Mouse (Mus musculus) adrenal gland (tissue): ENCODE results near the gene Snx9.

Source experiments
- intact Hi-C: fragments of 180-260 bp; cut with DNase I; formaldehyde crosslinking; loops from one replicate; pipeline ENCODE4 v1.15.1; 2025

The Snx9 gene

GRCm38 (mm10) chr17:5870696-5871095 is 29.6 kb downstream of the Snx9 start:
- intact Hi-C loops = no loop called here

GRCm38 (mm10) chr17:5872506-5872905 is 31.4 kb downstream of the Snx9 start:
- intact Hi-C loops = no loop called here

- intact Hi-C loops = no loop called here
Measured at GRCm38 (mm10) chr17:5874565-5874964, 33.4 kb downstream of the Snx9 start.

GRCm38 (mm10) chr17:5877611-5878157 is 36.6 kb downstream of the Snx9 start:
- intact Hi-C loops = no loop called here

- intact Hi-C loops = no loop called here
Measured at GRCm38 (mm10) chr17:5878878-5879277, 37.7 kb downstream of the Snx9 start.

GRCm38 (mm10) chr17:5885474-5885873 is 44.3 kb downstream of the Snx9 start:
- intact Hi-C loops = loop anchor here (5.0 kb wide), 1 partner anchor 38 kb away; no protein-coding TSS in a partner anchor

- intact Hi-C loops = loop anchor here (5.0 kb wide), 1 partner anchor 39 kb away; no protein-coding TSS in a partner anchor
Measured at GRCm38 (mm10) chr17:5886181-5886810, 45.2 kb downstream of the Snx9 start.

GRCm38 (mm10) chr17:5886943-5887800 is 46.0 kb downstream of the Snx9 start:
- intact Hi-C loops = loop anchor here (5.0 kb wide), 1 partner anchor 40 kb away; no protein-coding TSS in a partner anchor

- intact Hi-C loops = no loop called here
Measured at GRCm38 (mm10) chr17:5890429-5890828, 49.3 kb downstream of the Snx9 start.

GRCm38 (mm10) chr17:5891933-5892683 is 51.0 kb downstream of the Snx9 start:
- intact Hi-C loops = no loop called here

GRCm38 (mm10) chr17:5893092-5893491 is 52.0 kb downstream of the Snx9 start:
- intact Hi-C loops = no loop called here

GRCm38 (mm10) chr17:5893574-5894148 is 52.5 kb downstream of the Snx9 start:
- intact Hi-C loops = no loop called here

GRCm38 (mm10) chr17:5896066-5896465 is 54.9 kb downstream of the Snx9 start:
- intact Hi-C loops = no loop called here

- intact Hi-C loops = no loop called here
Measured at GRCm38 (mm10) chr17:5896607-5897006, 55.5 kb downstream of the Snx9 start.

GRCm38 (mm10) chr17:5897326-5898200 is 56.4 kb downstream of the Snx9 start:
- intact Hi-C loops = no loop called here

- intact Hi-C loops = no loop called here
Measured at GRCm38 (mm10) chr17:5899251-5899650, 58.1 kb downstream of the Snx9 start.

- intact Hi-C loops = loop anchor here (10.0 kb wide), 1 partner anchor 467 kb away; no protein-coding TSS in a partner anchor
Measured at GRCm38 (mm10) chr17:5901381-5901780, 60.3 kb downstream of the Snx9 start.

GRCm38 (mm10) chr17:5903630-5904301 is 62.6 kb downstream of the Snx9 start:
- intact Hi-C loops = loop anchor here (10.0 kb wide), 1 partner anchor 469 kb away; no protein-coding TSS in a partner anchor

- intact Hi-C loops = loop anchor here (10.0 kb wide), 1 partner anchor 475 kb away; no protein-coding TSS in a partner anchor
Measured at GRCm38 (mm10) chr17:5909681-5910080, 68.6 kb downstream of the Snx9 start.
